Mouse (Mus musculus) cerebellum, adult 2 months (tissue): ENCODE data around the gene Ank3. TPM values are rescaled to one million over a fixed set of nuclear protein-coding genes. Genes with fewer than 3 reads are reported as not detected.
A peak's percentile ranks its signal among the peaks of the same experiment; 100 is the strongest.

Experiments
- DNase-seq, 2 experiments: peaks; one replicate each; pipeline ENCODE4 v3.0.0; 2021
- H3K27ac ChIP-seq: fragments of 200-500 bp; 2 replicates; pipeline ENCODE4 v1.5.1; 2012; ENCODE audit warnings: low read length, control low read depth, inconsistent platforms; ENCODE audit not compliant: insufficient read depth
- H3K27me3 ChIP-seq: fragments of 200-500 bp; 2 replicates; pipeline ENCODE4 v1.6.1; 2012; ENCODE audit warnings: inconsistent platforms, mild to moderate bottlenecking, low read length, moderate library complexity; ENCODE audit not compliant: control insufficient read depth, insufficient read depth
- H3K4me1 ChIP-seq: fragments of 200-500 bp; 2 replicates; pipeline ENCODE4 v1.6.1; 2011; ENCODE audit warnings: low read length; ENCODE audit not compliant: control insufficient read depth, insufficient read depth
- H3K4me3 ChIP-seq: fragments of 200-500 bp; replicated peaks from 2 replicates; pipeline ENCODE3; 2011; ENCODE audit warnings: mild to moderate bottlenecking, low read depth, low read length, control low read depth; ENCODE audit not compliant: insufficient read depth
- CTCF ChIP-seq: fragments of 200-500 bp; IDR thresholded peaks from 2 replicates; pipeline ENCODE4 v1.5.1; 2011; ENCODE audit warnings: low read depth, mild to moderate bottlenecking, control low read depth, low read length, moderate library complexity, borderline replicate concordance; ENCODE audit not compliant: insufficient read depth
- POLR2A ChIP-seq: fragments of 200-500 bp; IDR thresholded peaks from 2 replicates; pipeline ENCODE4 v1.6.1; 2011; ENCODE audit warnings: low read length, control low read depth, borderline replicate concordance; ENCODE audit not compliant: insufficient read depth
- WGBS: fragments of 180-500 bp; shearing (Covaris S2); methylation state at CpG from one replicate; pipeline ENCODE4 v1.1.7; 2018; 5-methylcytosine and 5-hydroxymethylcytosine counted together
- polyA plus RNA-seq: library from polyadenylated mRNA; depleted of rRNA; stranded (reverse); fragments of >200 nt; gene quantifications from 2 replicates; pipeline ENCODE4 v1.2.3, GENCODE M21; 2012

Ank3 gene
- polyA plus RNA-seq, 1 experiment, result 239 TPM

GRCm38 (mm10) chr10:69535123-69535930 lies 136.8 kb downstream of the Ank3 start:
- Histone ChIP-seq H3K27ac (no peak overlapping the region), H3K4me1 (no peaks in the 10 kb centered on the region), H3K4me3 (peak overlapping the region; percentile 68), H3K27me3 (no peaks in the 10 kb centered on the region)
- WGBS, result 10% methylated on average over 15 of the region's 15 CpGs
- TF ChIP-seq POLR2A (no peak), CTCF (no peak)
- peak; percentile 51 to 53 for DNase-seq

DNA sequence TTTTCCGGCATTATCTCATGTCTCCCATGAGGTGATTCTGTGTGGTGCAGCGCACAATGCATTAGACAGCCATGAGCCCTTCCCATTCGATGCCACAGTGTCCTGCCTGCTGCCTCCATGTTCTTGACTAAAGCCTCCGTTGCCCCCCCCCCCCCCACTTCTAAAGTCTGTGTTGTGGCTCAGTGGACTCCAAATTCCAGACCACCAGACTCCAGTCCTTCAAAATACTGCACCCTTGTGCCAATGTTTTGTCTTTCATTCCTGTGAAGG lies 137.3 kb downstream of the Ank3 start:
- DNase-seq, result no peak
- 17% methylated on average over 4 of the region's 4 CpGs for WGBS
- Histone ChIP-seq H3K27me3 (no peaks in the 10 kb centered on the region), H3K4me1 (no peaks in the 10 kb centered on the region), H3K27ac (no peak overlapping the region), H3K4me3 (peak overlapping the region; percentile 68)
- TF ChIP-seq CTCF, result no peak
- TF ChIP-seq POLR2A, result no peak

GRCm38 (mm10) chr10:69536372-69537075 lies 138.0 kb downstream of the Ank3 start:
- TF ChIP-seq CTCF (no peak), POLR2A (no peak)
- no peaks in the 10 kb centered on the region for H3K4me1 ChIP-seq
- H3K27ac ChIP-seq, result no peak overlapping the region
- peak overlapping the region; percentile 16 for H3K4me3 ChIP-seq
- WGBS, result 86% methylated on average over 9 of the region's 9 CpGs
- DNase-seq, result no peak
- no peaks in the 10 kb centered on the region for H3K27me3 ChIP-seq

DNA sequence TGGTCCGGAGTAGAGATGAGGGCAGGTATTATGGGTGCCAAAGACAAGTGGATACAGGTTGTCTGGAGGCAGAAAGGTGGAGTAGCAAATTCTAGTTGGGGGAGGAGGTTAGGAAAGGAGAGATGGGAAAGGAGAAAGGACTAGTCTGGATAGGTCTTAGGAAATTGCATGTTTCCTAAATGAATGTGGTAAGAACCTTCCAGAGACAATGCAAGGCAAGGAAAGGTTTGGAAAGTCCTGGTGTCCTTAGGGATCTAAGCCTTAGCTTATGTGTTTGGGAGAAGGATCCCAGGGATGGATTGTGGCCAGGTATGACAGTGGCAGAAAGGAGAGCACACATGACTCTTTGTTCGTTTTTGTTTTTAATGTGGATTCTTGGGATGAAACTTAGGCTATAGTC lies 139.7 kb downstream of the Ank3 start:
- no peaks in the 10 kb centered on the region for H3K4me1 ChIP-seq
- H3K4me3 ChIP-seq, result no peak overlapping the region
- WGBS, result 75% methylated on average over 2 of the region's 2 CpGs
- no peak overlapping the region for H3K27ac ChIP-seq
- no peak for DNase-seq
- H3K27me3 ChIP-seq, result no peaks in the 10 kb centered on the region
- no peak for TF ChIP-seq POLR2A

DNA sequence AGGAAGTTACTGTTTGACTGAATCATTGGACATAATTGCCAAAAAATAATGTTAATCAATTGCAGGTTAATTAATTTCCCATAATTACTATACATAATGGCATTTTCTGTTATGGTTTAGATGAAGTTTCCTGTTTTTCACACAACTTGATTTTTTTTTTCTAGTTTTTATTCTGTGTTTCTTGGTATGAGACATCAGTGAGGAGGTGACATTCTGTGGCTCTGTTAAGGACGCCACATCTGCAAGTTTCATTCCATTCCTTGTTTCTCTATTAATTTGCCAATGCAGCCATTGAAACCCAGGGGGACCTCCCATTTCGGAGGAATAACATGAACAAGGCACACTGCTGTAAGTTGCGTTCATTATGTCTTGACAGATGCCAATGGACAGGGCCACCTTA lies 143.9 kb downstream of the Ank3 start:
- 89% methylated on average over 3 of the region's 3 CpGs for WGBS

DNA sequence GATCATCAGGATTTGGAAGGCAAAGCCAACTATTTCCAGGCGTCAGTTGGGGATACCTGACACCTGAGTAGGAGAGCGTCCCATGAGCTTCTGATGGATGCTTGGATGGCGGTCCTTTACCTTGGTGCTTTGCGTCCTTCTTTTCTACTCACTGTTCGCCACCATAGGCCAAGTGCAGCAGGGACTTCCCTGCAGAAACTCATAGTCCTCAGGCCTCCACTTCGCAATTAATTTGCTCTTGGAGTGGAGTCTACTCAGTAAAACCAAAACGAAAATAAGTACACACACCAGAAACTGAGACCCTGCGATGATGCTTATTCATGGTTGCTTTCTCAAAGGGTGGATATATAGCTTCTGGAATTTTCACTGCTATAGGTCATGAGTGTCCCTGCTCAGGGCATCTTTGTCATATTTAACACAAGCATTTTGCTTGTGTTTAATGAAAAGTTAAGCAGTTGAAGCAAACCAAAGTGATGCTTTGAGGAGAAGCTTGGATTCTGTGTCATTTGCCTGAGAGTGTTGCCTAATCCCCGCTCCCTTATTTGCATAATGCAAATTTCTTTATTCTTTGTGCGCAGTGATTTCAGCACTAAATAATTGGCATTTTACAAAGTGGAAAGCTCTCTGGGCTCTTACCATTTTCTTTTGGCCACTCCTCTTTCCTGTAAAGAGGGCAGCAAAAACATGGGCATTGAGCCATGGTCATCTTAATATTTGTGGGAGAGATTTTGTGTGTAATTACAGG lies 145.5 kb downstream of the Ank3 start:
- no peak overlapping the region for H3K4me3 ChIP-seq
- H3K27me3 ChIP-seq, result no peaks in the 10 kb centered on the region
- no peak for DNase-seq
- WGBS, result 95% methylated on average over 10 of the region's 10 CpGs
- H3K4me1 ChIP-seq, result no peaks in the 10 kb centered on the region
- TF ChIP-seq CTCF (no peak), POLR2A (no peak)
- no peak overlapping the region for H3K27ac ChIP-seq

More for the DNA sequence above, 143.9 kb downstream of the Ank3 start:
- Histone ChIP-seq H3K27me3 (no peaks in the 10 kb centered on the region), H3K4me3 (no peak overlapping the region), H3K4me1 (no peaks in the 10 kb centered on the region), H3K27ac (no peak overlapping the region)
- TF ChIP-seq POLR2A (no peak), CTCF (no peak)
- no peak for DNase-seq

DNA sequence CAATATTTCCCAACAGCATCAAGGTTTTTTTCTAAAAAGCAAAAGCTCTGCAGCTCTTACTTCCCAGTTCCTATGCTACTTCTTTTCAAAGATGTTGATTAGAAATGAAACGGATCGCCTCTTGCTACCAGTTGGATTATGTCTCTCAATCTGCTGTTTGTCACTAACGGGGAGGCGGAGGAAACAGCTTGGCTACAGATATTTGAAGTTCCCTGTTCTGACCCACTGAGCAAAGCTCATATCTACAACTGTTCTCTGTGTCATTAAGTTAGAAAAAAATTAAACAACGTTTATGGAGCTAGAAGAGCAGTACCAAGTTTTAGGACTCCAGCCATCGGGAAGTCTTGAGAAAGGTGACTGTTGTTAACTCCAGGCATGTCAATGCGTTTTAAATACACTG lies 146.1 kb downstream of the Ank3 start:
- 75% methylated on average over 7 of the region's 7 CpGs for WGBS

GRCm38 (mm10) chr10:69545936-69546335 lies 147.4 kb downstream of the Ank3 start:
- WGBS, result 95% methylated on average over 3 of the region's 3 CpGs
- DNase-seq, result no peak
- no peaks in the 10 kb centered on the region for H3K4me1 ChIP-seq
- no peak overlapping the region for H3K27ac ChIP-seq
- H3K27me3 ChIP-seq, result no peaks in the 10 kb centered on the region
- H3K4me3 ChIP-seq, result no peak overlapping the region
- no peak for TF ChIP-seq POLR2A
- no peak for TF ChIP-seq CTCF

More for the DNA sequence above, 146.1 kb downstream of the Ank3 start:
- H3K4me3 ChIP-seq, result no peak overlapping the region
- H3K27me3 ChIP-seq, result no peaks in the 10 kb centered on the region
- TF ChIP-seq POLR2A (no peak), CTCF (no peak)
- H3K27ac ChIP-seq, result no peak overlapping the region
- no peaks in the 10 kb centered on the region for H3K4me1 ChIP-seq
- no peak for DNase-seq
